Mouse (Mus musculus) C2C12 (cell line): ENCODE results near the gene Zfp974.
"Not testable (repeated sequence)": the region's sequence is repeated elsewhere in the genome, so short reads cannot be mapped to it uniquely, and the experiment has no call there.

Experiments
- CTCF ChIP-seq: IDR thresholded peaks from one replicate; pipeline ENCODE4 v1.5.1; 2011; ENCODE audit not compliant: control insufficient read depth, insufficient read depth, insufficient read length
- MAX ChIP-seq: IDR thresholded peaks from one replicate; pipeline ENCODE4 v1.6.1; 2011; ENCODE audit warnings: mild to moderate bottlenecking, control low read depth
- MYOG ChIP-seq: IDR thresholded peaks from one replicate; pipeline ENCODE4 v1.6.1; 2011; ENCODE audit not compliant: control insufficient read depth, insufficient read length; ENCODE audit errors: extremely low read depth

GRCm38 (mm10) chr7:27927041-27927440 lies 2.2 kb downstream of the Zfp974 start:
- not testable (repeated sequence) for TF ChIP-seq CTCF, MAX, MYOG
